Mouse (Mus musculus): Measurements from ENCODE around the gene Crb2. TPM values are rescaled to one million over a fixed set of nuclear protein-coding genes. Genes with fewer than 3 reads are reported as not detected.

The Crb2 gene
- total RNA-seq, 2 experiments from 2014 or later, result 6.6 to 8.5 TPM

DNA sequence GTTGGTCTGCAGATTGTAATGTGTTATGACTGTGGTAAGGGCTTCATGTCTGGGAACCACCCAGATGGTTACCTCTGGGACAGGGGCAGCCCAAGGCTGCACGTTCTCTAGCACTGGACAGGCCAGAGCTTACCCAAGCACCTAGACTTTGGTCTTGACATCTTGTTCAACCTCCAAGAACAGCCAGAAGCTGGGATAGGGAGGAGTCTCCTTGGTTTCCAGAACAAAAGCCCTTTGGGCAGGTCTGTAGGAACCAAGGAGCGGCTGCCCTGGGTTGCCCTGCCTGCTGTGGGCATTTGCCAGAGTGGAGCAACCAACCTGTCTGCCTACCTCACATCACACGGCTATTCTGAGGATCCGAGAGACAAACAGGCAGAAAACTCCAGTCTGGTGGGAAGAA lies 21.0 kb downstream of the Crb2 start:
- DNase-seq (ENCODE audit: low spot score in 2 of 2), result no peak

DNA sequence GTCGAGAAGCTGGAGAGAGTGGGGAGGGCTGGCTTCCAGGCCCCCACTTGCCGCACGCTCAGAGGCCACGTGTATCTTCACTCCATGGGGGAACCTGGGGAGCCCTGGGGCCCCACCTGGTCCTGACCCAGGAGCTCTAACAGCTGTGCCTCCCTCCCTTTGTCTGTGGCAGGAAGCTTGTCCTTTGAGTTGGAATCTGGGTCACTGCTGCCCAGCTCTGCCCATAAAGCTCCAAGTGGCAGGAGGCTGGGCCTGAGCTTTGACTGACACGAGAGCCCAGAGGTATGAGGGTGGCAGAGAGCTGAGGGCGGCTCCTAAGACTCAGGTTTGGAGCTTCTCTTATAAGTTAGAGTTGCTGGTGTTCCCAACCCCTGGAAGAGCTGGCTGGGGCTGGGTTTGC lies 23.1 kb downstream of the Crb2 start:
- no peak for DNase-seq (ENCODE audit: low spot score in 2 of 2)

DNA sequence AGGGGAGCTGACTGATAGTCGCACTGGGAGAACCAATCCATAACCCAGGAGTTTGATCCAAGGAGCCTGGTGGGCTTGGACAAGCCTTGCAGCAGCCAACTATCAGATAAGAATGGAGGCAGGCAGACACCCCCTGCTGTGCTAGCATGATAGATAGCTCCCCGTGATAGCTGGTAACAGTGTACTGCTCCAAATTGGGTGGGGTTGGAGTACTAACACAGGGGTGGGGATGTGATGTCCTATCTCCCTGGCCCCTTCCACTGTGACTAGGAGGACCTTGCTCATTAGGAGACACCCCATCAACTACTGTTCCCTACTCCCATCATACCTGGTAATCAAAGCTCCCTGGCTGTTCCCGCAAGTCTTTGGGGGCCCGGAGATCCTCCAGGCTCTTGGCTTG lies 25.6 kb downstream of the Crb2 start:
- DNase-seq (ENCODE audit: low spot score in 2 of 2), result no peak

DNA sequence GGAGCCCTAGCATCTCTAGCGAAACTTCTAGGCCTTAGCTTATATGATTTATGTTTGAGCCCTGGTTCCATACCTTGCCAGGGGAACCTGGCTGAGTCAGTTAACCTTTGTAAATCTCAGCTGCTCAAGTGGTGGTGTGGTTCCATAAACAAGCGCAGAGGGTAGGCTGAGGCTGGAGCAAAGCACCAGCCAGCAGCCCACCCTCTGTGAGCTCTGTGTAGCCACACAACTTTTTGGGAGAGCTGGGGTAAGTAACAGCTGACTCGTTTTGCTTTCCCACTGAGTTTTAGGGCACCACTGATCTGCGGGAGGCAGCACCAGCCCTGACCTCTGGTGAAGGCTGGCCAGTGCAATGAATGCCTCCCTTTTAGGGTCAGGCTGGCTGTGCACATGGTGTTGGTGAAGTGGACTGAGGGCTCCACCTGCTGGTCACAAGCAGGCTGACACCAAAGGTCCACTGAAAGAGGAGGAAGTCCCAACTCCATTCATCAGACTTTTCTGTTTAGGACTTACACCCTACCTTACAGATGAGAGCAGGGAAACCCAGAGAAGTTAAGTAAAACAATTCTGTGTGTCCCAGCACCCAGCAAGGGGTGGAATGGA lies 26.7 kb downstream of the Crb2 start:
- peak in 1 of 2 experiments; percentile 76 for DNase-seq (ENCODE audit: low spot score in 2 of 2)

DNA sequence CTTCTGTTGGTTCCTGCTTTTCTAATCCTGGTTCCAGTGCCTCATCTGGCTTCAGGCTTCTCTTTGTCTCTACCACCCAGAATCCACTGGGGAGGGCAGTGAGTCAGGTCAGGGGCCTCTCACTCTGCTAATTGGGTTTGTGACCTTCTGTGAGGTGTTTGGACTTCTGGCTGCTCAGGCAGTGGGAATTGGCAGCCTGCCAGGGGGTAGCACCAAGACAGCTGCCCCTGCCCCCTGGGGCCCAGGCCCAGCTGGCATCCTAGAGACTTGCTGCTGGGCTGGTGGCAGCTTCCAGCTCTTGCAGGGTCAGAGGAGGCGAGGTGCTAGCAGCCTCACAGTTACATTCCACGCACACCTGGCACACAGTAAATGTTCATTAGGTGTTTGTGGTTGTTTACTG lies 35.6 kb downstream of the Crb2 start:
- DNase-seq (ENCODE audit: low spot score in 2 of 2), result no peak

DNA sequence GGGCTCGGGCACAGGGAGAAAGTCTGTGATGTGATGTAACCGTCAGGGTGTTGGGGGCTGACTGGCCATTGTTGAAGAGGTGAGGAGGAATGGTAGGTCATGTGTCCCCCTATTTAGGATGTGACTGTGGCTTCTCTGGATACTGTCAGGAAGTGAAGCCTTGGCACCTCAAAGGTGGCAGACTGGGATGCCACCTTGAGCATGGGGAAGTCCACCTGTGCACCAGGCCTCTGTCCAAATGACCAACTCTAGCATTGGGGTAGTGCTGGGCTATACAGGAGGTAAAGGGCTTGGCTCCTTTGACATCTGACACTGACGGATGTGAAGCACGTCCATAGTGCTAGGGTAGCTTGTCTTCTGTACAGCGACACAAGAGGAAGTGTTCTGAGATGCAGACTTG lies 36.4 kb downstream of the Crb2 start:
- no peak for DNase-seq (ENCODE audit: low spot score in 2 of 2)

DNA sequence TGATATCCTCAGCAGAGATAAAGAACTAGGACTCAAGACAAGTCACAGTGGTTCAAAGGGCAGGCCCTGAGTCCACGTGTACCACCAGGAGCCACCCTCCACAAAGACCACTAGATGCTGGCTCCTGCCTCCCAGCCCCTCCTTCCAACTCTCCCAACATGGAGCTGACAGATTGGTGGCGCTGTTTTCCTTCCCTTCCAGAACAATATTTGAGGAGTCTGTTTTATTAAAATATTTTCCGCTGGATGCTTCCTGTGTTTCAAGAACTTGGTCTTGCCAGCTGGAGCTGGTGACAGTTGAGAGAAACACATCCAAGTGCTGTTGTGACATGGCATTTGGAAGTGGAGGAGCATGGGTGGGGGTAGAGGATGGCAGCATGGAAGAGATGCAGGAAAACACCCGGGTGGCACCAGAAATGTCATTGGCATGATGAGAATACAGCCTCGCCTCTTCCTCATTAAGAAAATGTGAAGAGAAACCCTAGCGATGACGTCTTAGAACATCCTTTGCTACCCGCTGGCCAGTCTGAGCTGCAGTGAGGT lies 38.8 kb downstream of the Crb2 start:
- peak; percentile 26 to 32 for DNase-seq (ENCODE audit: low spot score in 2 of 2)

DNA sequence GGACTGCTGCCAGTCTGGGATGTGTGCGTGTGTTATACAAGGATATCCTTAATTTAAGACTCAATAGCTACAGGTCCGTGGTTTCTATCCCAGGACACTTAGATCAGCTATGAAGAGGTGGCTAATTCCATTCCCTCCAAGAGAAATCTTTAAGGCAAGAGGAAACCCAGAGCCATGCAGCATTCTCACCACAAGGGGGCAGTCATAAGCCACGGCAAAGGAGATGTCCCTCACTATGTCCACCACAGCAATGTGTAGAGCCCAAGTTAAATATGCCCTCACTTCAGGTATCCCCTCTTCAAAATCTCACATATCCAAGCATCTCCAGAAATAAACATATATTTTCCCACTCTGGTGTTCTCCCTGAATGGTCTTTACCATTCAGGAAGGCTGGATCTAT lies 39.6 kb downstream of the Crb2 start:
- peak; percentile 78 to 87 for DNase-seq (ENCODE audit: low spot score in 2 of 2)

DNA sequence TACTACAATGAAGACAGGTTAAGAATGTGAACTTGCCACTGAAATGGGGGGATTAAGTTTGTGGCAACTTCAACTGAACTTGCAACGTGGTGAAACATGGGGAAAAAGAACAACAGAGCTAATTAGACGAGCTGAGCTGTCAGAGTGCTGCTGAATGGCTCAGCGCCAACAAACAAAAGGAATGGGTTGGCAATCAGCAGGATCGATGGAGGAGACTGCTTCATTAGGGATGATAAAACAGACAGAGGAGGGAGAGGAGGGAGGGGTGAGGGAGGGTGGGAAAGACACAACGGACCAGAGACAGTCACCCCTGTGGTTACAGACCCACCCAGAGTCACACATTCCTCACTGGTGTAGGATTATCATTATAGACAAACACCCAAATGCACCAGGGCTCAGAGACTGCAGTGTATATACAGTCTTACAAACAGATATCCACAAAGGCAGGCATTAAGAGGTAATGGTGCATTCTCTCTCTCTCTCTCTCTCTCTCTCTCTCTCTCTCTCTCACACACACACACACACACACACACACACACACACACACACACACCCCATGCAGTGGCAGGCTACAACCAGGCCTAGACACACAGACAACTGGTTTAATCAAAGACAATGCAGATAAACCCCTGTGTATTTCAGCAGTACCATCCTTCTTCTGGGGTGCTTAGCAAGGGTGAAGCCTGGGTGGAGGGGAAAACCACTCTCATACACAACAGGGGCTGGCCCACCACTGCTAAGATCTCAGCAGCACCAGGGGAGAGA lies 42.9 kb downstream of the Crb2 start:
- DNase-seq (ENCODE audit: low spot score in 2 of 2), result peak in 1 of 2 experiments; percentile 62

DNA sequence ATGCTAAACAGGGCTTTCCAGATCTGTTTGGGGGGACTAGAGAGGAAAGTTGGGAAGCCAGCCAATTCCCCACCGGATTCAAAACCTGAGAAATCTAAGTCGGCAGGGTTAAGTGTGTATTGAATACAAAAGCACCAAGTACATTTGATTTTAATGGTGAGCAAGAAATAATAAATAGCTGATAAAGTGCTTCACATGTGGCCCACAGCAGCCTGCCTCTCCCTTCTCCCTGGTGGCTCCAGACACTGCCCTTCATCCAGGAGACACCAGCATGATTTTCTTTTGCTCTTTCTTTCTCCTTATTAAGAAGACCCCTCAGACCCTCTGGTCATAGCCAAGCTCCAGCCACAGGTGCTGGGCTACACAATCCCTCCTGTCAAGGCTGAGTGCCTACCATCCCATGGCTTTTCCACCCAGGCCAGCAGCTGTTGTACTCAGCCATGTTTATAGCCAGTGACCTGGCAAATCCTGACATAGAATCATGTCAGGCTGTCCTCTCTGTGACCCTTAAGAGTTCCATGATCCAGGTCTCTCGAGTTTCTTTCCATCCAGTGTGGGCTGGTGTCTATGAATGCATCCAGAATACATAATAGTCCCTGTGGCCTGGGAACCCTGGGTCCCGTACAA lies 43.6 kb downstream of the Crb2 start:
- no peak for DNase-seq (ENCODE audit: low spot score in 2 of 2)

DNA sequence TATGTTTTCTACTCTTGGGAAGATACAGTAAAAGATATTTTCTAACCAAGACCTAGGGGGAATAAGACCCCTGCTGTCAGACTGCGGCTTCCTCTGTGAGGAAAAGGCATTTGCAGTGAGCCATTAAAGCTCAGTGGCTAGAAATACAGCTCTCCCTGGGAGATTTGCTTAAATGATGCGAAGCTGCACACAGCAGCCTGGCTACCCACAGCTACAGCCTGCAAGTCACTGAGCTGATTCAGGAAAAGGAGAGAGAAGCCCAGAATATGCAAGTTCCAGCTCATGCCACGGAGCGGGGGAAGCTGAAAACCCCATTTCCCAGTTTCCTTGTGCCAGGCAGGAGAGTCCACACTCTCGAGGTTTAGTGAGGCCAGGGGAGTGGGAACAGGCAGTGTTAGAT lies 46.1 kb downstream of the Crb2 start:
- DNase-seq (ENCODE audit: low spot score in 2 of 2), result no peak

DNA sequence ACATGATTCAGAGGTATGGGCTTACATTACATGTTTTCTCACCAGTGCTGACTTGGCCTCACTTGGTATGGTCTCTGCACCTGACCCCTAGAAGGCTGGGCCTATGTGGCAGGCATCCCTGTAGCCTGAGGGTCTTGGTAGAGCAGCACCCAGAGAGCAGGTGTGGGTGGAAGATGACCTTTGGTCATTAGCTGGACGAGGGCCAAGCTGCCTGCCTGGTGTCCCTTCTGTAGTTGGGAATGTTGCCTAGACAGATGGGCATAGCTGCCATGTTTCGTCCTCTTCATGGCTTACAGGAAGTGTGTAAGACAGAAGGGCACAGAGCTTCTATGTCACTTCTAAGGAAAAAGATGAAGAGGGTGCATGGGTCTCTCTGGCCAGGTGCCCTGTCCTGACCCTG lies 47.8 kb downstream of the Crb2 start:
- DNase-seq (ENCODE audit: low spot score in 2 of 2), result no peak

DNA sequence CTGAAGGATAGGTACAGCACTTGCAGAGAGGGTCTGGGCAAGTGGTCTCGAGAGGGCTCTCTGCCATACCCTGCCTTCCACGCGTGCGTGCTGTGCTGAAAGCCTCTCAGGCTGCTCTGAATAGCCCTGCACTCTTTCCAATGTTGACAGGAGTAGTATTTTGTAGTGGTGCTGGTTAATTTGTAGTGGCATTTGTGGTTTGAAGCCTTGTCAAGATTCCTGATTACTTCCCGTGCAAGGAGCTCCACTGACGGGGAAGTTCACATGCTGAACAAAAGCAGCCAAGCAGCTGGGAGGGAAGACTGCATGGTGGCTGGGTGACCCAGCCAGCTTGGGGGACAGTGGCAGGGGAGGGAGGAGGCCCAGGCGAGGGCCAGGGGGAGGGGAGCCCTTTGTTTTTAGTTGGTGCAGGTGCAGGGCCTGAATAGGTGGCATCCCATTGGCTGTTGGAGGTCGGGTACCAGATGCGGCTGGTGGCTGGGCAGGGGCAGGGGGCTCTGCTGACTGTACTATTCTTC lies 53.8 kb downstream of the Crb2 start:
- no peak for DNase-seq (ENCODE audit: low spot score in 2 of 2)

DNA sequence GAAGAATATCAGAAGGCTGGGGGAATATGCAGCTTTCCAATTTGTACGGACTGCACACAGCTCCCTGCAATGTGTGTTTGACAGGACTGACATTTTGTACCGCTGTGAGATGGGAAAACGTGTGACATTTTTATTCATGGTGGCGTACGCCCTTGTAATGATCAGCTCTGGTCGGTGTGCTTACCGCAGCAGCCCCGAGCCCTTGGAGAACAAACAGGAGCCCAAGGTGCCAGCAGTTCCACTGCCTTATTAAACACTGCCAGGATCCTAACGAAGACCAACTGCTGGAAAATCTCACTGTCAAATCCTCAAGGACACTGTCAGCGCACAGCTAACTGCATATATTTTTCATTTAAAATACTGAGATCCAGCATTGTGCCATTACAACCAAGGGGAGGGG lies 56.2 kb downstream of the Crb2 start:
- no peak for DNase-seq (ENCODE audit: low spot score in 2 of 2)

DNA sequence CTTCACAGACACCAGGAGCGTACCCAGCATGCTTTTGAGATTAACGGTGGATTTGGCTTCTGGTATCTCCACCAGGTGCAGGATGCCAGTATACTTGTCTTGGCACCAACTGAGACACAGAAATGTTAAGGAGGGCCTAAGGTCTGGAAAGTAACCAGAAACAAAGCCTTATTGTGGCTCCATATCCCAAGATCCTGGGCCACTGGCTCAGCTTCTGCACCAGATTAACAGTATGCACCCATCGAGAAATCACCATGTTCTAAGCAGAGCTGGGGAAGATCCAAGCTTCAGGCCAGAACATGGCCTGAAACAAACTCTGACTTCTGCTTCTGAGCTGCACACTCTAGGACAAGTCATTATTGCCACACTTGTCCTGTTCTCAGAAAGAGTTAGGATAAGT lies 60.9 kb downstream of the Crb2 start:
- DNase-seq (ENCODE audit: low spot score in 2 of 2), result no peak

DNA sequence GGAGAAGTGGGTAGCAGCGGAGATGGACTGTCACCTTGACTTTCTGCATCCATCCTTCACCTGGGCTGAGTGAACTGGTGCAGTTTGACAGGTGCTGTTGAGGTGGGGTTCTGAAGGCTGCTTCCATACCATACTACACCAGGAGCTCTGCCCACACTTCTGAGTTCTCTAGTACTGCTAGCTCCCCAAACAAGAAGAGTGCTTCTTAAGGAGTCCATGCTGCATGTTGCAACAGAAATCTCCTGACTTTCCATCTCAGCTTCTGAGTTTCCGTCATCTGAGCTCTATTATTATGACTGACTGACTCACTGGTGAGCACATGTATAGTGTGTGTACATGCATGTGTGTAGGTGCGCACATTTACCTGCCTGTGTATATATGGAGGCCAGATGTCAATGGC lies 61.5 kb downstream of the Crb2 start:
- DNase-seq (ENCODE audit: low spot score in 2 of 2), result no peak

DNA sequence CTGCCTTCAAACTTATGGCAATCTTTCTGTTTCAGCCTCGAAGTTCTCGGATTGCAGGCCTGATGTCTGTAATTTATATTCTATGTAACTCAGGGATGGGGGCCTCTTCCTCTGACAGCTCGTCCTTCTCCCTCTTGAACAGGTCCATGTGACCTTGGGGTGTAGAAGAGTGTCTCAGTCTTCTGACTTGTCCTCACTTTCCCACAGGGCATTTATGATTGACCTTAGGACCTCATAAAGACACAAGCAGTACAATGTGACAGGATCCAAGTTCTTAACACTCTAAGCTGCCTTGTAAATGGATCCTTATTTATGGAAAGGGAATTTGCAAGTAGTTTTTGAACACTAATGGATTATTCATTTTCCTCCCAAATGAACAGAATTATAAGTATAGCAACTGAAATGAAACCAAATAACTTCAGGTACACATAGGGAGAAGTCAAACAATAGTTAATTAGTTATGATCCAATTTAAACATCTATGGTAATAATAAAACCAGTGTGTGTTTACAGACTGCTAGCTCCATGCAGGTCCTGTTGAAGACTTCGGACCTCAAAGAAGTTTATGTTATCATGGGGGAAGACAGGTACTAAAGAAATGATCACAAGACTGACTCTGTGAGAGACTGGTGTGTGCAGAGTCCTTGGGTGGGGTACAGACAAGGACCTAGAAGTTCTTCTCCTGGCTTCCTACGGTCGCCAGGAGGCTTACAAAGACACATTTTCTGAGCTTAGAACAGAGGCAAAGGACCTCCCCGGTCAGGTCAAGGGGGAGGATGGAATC lies 62.3 kb downstream of the Crb2 start:
- no peak for DNase-seq (ENCODE audit: low spot score in 2 of 2)

DNA sequence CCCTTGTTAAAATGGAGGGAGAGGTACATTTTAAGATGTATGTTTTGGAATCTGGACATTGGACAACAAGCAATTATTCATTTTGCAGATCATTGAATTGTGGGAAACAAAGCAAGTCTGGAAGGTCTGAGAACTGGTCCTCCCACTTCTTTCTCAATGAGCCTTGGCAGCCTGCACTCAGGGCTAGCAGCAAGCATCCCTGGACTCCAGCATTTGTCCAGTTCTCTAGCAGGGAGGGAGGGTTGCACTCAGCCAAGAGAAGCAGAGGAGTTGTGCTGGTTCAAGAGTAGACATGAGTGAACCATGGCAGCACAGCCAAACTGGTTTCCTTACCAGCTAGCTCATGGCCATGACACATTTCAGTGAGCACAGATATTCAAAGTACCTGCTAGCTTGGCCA lies 63.9 kb downstream of the Crb2 start:
- DNase-seq (ENCODE audit: low spot score in 2 of 2), result no peak

DNA sequence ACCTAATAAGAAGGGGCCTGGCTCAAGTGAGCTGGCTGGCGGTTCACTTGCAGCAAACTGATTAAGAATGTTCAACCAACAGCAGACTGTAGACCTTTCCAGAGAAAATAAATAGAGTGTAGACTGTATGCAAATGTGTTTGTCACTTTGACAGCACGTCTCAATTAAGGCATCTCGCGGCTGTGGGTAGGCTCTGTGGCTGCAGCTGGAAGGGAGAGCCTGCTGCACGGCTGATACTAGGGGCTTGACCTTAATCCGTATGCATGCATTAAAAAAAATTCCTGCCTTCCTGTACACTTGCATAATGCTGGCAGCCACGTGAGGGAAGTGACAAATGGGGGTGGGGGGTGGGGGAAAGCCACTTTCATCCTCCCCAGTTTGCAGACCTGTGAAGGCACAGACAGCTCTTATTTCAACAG lies 66.1 kb downstream of the Crb2 start:
- peak in 1 of 2 experiments; percentile 8 for DNase-seq (ENCODE audit: low spot score in 2 of 2)

DNA sequence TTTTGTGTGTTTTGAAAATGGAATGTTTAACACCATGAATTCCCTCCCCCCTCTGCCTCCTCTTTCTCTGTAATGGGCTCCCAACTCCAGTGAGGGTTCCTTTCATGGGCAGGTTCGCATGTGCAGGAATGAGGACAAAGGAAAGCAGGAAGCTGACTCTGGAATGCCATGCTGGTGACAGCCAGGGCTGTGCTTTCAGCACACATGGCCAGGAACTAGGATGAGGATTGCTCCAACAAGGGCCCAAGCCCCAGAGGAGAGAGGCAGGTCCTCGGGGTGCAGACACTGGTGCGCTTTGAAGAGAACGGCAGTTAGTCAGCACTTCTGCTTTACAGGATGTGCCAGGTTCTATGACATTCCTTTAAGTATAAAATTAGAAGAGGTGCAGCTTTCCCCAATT lies 66.7 kb downstream of the Crb2 start:
- DNase-seq (ENCODE audit: low spot score in 2 of 2), result peak in 1 of 2 experiments; percentile 38

Measured in layer of hippocampus, postnatal 14 days (tissue).